Mouse (Mus musculus) heart, embryonic 16.5 days (tissue): ENCODE measurements around the gene Hexim1. TPM values are rescaled to one million over a fixed set of nuclear protein-coding genes. Genes with fewer than 3 reads are reported as not detected.
A peak's percentile ranks its signal among the peaks of the same experiment; 100 is the strongest.

Experiments used
- ATAC-seq: fragments of 200-750 bp; cut with Nextera tagmentation; replicated peaks from 2 replicates; pipeline ENCODE4 v1.8.0; 2017; ENCODE audit warnings: moderate number of reproducible peaks; ENCODE audit not compliant: insufficient read depth, low FRiP score; ENCODE audit errors: extremely low read depth
- H3K27ac ChIP-seq: fragments of 300-500 bp; sonication (generic); 2 replicates; pipeline ENCODE4 v1.5.1; 2014; ENCODE audit warnings: mild to moderate bottlenecking, low read length, control low read depth, moderate library complexity
- H3K27me3 ChIP-seq: fragments of 300-500 bp; sonication (generic); 2 replicates; pipeline ENCODE4 v1.6.1; 2014; ENCODE audit warnings: low read length, mixed read lengths; ENCODE audit not compliant: control insufficient read depth, insufficient read depth
- H3K36me3 ChIP-seq: fragments of 300-500 bp; sonication (generic); 2 replicates; pipeline ENCODE4 v1.6.1; 2014; ENCODE audit not compliant: control insufficient read depth, insufficient read depth
- H3K4me1 ChIP-seq: fragments of 300-500 bp; sonication (generic); 2 replicates; pipeline ENCODE4 v1.6.1; 2014; ENCODE audit warnings: low read length, mixed read lengths; ENCODE audit not compliant: control insufficient read depth, insufficient read depth
- H3K4me2 ChIP-seq: fragments of 300-500 bp; sonication (generic); 2 replicates; pipeline ENCODE4 v1.6.1; 2014; ENCODE audit warnings: low read depth, mild to moderate bottlenecking, control low read depth, low read length
- H3K4me3 ChIP-seq: fragments of 300-500 bp; sonication (generic); 2 replicates; pipeline ENCODE4 v1.5.1; 2014; ENCODE audit warnings: mild to moderate bottlenecking, control low read depth, low read length
- H3K9ac ChIP-seq: fragments of 300-500 bp; sonication (generic); 2 replicates; pipeline ENCODE4 v1.6.1; 2014; ENCODE audit warnings: low read length, control low read depth
- H3K9me3 ChIP-seq: fragments of 300-500 bp; sonication (generic); replicated peaks from 2 replicates; pipeline ENCODE4 v1.6.1; 2016; ENCODE audit warnings: low read length; ENCODE audit not compliant: control insufficient read depth
- WGBS: fragments of 180-500 bp; shearing (Covaris S2); extraction: QIAGEN DNeasy Blood & Tissue Kit; methylation state at CpG from one replicate; pipeline ENCODE4 v1.1.7; 2014; 5-methylcytosine and 5-hydroxymethylcytosine counted together
- polyA plus RNA-seq: library from polyadenylated mRNA; unstranded; fragments of >200 nt; fragmentation: Nextera tagmentation; extraction: Ambion mirVana; gene quantifications from 2 replicates; pipeline ENCODE4 v1.2.1, GENCODE M21; 2015

Hexim1 gene
- polyA plus RNA-seq, 1 experiment from 2014 or later = 2.9 TPM

DNA sequence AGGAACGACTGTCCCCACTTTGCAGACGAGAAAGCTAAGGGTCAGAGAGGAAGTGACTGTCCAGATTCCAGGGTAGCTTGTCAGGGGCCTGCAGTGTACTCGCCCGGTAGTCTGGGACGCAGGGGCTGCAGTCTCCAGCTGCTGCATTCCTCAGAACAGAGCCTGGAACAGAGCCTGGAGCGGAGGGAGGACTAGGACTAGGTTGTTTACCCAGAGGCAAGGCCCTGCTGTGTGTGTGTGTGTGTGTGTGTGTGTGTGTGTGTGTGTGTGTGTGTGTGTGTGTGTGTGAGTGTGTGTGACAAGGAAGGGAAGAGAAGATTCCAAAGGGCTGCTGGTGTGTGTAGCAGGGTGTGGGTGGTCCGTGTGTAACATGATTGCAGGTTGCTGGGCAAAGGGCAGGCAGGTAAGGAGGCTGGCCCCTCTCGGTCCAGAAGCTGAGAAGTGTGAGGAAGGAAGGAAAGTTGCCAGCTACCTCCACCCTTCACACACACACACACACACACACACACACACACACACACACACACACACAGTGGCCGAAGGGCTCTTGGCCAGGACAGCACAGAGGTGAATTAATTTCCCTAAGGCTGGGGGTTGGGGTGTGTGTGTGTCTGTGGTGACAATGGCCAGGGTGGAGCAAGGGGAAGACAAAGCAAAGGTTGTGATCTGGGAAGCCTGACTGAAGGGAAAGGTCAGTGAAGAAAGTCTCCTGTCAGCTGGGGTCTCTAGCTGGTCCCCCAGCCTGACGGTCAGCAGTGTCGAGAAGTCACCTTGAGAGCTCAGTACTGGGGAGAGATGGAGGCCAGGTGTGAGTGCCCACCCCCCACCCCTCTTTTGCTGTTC lies 25.3 kb downstream of the Hexim1 start:
- H3K4me1 ChIP-seq = peaks cover 36% of the 10 kb centered on the region
- H3K4me3 ChIP-seq = no peak overlapping the region
- no peaks in the 10 kb centered on the region for H3K9me3 ChIP-seq
- peak overlapping the region; percentile 20; the same call in 1 of the 2 replicates for H3K4me2 ChIP-seq
- ATAC-seq = peak; percentile 53
- H3K9ac ChIP-seq = peak overlapping the region; percentile 54
- H3K36me3 ChIP-seq = no peaks in the 10 kb centered on the region
- H3K27me3 ChIP-seq = no peaks in the 10 kb centered on the region
- WGBS = 24% methylated on average over 11 of the region's 11 CpGs
- H3K27ac ChIP-seq = peak overlapping the region; percentile 83

DNA sequence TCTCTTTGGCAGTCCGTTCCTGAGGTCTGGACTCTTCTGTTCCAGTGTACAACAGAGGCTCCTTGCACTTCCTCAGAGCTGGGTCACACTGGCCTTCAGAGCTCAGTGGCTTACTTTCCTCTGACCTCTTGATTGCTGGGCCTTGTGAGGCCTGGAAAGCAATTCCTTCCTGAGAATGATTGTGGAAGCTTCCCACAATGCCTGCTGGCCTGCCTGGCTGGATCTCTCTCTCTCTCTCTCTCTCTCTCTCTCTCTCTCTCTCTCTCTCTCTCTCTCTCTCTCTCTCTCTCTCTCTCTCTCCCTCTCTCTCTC lies 25.9 kb downstream of the Hexim1 start:
- peaks cover 36% of the 10 kb centered on the region for H3K4me1 ChIP-seq
- H3K9me3 ChIP-seq = no peaks in the 10 kb centered on the region
- no peak overlapping the region for H3K4me3 ChIP-seq
- peak overlapping the region; percentile 20; the same call in 1 of the 2 replicates for H3K4me2 ChIP-seq
- H3K27me3 ChIP-seq = no peaks in the 10 kb centered on the region
- H3K9ac ChIP-seq = peak overlapping the region; percentile 65
- H3K36me3 ChIP-seq = no peaks in the 10 kb centered on the region
- peak overlapping the region; percentile 83 for H3K27ac ChIP-seq
- peak; percentile 37; the same call in 1 of the 2 replicates for ATAC-seq
- 42% methylated on average over 1 of the region's 1 CpGs for WGBS

DNA sequence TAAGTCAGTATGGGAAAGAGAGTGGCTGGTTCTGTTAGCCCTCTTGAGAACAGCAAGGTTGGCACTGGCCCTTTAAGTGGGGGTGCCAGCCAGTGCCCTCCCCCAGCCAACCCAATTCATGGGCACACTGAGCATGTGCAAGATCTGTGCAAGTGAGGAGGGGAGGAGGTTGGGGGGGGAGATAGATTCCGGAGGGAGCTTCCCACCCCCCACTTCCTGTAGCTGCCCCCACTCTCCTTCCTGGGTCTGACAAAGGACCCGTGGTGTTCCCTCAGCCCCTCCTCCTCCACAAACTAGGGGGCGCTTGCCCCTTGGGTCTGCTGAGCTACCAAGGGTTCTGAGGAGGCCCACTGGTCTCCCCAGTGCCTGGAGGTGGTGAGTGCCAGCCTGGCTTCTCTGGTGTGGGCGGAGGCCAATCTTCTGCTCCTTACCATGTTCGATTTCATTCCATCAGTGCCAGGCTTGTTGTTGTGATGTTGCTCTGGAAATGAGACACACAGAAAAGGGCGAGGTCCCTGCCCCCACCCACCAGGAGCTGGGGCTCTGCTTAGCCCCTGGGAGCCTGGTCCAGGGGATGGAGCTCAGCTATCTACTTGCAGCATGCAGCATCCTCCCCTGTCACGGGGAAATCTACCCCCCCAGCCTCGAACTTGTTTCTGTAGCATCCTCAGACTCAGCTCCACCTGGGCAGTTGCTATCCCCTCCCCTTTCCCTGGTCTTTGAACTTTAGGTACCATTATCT lies 26.6 kb downstream of the Hexim1 start:
- WGBS = 33% methylated on average over 8 of the region's 8 CpGs
- Histone ChIP-seq H3K27ac (peak overlapping the region; percentile 83), H3K4me2 (peak overlapping the region; percentile 56), H3K4me3 (peak overlapping the region; percentile 27), H3K9ac (peak overlapping the region; percentile 65), H3K9me3 (no peaks in the 10 kb centered on the region), H3K36me3 (no peaks in the 10 kb centered on the region), H3K27me3 (no peaks in the 10 kb centered on the region), H3K4me1 (peaks cover 36% of the 10 kb centered on the region)
- ATAC-seq = peak; percentile 78

DNA sequence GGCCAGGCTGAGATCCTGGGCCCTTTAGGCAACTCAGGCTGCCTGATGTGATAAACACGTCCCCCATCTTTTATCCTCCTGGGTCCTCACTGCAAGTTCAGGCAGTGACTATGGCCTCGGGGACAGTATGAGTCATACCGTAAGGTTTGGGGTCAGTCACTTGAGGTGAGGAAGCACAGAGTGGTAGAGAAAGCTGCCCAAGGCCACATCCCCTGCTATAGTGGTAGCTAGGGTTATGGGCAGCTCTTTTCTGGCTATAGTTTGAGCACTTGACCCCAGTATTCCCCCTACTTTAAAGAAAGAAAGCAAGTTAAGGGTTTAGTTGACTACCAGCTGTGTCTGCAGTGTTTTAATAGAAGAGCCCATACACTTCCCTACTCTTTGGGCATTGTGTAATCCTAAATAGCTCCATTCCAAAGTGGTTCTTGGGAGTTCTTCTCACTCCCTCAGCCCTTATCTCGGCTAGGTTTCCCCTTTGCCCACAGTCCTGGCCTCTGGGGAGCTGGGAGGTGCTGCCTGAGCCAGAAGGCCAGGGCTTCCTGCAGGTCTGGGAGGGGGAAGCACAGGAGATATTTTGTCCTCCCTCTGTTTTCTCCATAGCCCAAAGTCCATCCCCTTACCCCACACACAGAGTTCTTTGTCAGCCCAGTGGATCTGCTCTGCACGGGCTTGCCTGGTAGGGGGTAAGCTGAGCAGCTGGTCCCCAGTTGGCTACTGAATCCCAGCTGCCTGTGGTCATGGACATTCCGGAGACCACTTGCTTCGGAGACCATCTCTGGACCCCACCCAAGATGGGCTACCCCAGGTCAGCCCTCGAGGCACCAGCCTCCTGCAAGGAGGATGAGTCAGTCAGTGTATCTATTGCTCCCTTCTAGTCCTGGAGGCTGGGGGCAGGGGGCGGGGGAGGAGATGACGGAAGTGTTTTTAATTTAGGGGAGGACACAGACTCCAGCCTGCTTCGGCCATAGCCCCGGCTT lies 28.6 kb downstream of the Hexim1 start:
- Histone ChIP-seq H3K4me2 (no peak overlapping the region), H3K4me3 (no peak overlapping the region), H3K36me3 (no peaks in the 10 kb centered on the region), H3K27ac (peak overlapping the region; percentile 3; the same call in 1 of the 2 replicates), H3K27me3 (no peaks in the 10 kb centered on the region), H3K9ac (no peak overlapping the region), H3K9me3 (no peaks in the 10 kb centered on the region), H3K4me1 (peaks cover 36% of the 10 kb centered on the region)
- WGBS = 40% methylated on average over 12 of the region's 12 CpGs
- ATAC-seq = no peak

DNA sequence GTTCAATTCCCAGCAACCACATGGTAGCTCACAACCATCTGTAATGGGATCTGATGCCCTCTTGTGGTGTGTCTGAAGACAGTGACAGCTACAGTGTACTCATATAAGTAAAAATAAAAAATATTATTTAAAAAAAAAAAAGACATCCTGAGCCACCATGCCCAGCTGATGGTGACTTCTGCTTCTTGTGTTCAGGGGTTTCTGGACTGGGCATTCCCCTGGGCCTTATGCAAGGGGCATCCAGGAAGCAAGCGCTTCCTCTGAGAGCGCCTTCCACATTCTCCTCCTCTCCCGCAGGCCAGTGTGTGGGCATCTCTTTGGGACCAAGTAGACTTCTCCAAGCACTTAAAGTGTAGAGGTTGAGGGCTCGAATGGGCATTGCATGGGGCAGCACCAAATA lies 30.4 kb downstream of the Hexim1 start:
- 85% methylated on average over 4 of the region's 4 CpGs for WGBS
- H3K27me3 ChIP-seq = no peaks in the 10 kb centered on the region

DNA sequence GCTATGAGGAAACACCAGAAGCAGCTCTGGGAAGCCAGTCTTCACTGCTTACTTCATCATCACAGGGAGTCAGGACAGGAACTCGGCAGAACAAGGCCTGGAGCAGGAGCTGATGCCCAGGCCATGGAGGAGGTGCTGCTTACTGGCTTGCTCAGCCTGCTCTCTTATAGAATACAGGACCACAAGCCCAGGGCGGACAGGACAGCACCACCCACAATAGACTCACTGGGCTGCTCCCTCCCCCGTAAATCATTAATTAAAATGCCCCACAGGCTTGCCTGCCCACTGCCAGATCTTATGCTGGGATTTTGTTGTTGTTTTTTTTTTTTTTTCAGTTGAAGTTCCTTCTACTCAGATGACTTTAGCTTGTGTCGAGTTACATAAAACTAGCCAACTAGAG lies 31.7 kb downstream of the Hexim1 start:
- H3K27ac ChIP-seq = no peak overlapping the region
- H3K9ac ChIP-seq = no peak overlapping the region
- peaks cover 12% of the 10 kb centered on the region for H3K4me1 ChIP-seq
- WGBS = 67% methylated on average over 4 of the region's 4 CpGs
- H3K9me3 ChIP-seq = no peaks in the 10 kb centered on the region
- ATAC-seq = no peak
- no peaks in the 10 kb centered on the region for H3K27me3 ChIP-seq
- H3K36me3 ChIP-seq = no peaks in the 10 kb centered on the region
- no peak overlapping the region for H3K4me2 ChIP-seq
- no peak overlapping the region for H3K4me3 ChIP-seq

More for the DNA sequence above, 30.4 kb downstream of the Hexim1 start:
- peaks cover 26% of the 10 kb centered on the region for H3K4me1 ChIP-seq
- H3K4me2 ChIP-seq = no peak overlapping the region
- H3K27ac ChIP-seq = no peak overlapping the region
- no peak overlapping the region for H3K4me3 ChIP-seq
- H3K9me3 ChIP-seq = no peaks in the 10 kb centered on the region
- H3K9ac ChIP-seq = no peak overlapping the region
- no peaks in the 10 kb centered on the region for H3K36me3 ChIP-seq
- no peak for ATAC-seq

DNA sequence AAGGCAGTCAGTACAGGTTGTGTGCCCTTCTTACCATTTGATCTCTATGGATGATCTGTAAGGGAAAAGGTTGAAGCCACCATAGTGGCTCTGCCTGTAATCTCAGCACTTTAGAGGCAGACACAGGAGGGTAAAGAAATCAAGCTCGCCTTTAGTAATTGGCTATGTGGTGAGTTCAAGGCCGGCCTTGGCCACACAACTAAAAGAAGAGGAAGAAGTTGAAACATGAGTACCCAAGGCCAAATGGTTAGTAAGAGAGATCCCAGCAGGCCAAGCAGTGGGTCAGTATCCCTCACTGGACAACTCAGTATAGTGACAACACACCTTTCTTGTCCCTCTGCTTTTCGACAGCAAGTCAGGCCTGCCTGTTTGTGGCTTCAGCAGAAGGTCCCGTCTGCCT lies 33.7 kb downstream of the Hexim1 start:
- Histone ChIP-seq H3K4me3 (no peak overlapping the region), H3K36me3 (no peaks in the 10 kb centered on the region), H3K4me1 (0 out of 2 replicates have a peak, but pooled peaks cover under 1% of the 10 kb centered on the region), H3K27me3 (no peaks in the 10 kb centered on the region), H3K9me3 (no peaks in the 10 kb centered on the region), H3K9ac (no peak overlapping the region), H3K27ac (no peak overlapping the region), H3K4me2 (no peak overlapping the region)
- WGBS = 91% methylated on average over 4 of the region's 4 CpGs
- ATAC-seq = no peak

DNA sequence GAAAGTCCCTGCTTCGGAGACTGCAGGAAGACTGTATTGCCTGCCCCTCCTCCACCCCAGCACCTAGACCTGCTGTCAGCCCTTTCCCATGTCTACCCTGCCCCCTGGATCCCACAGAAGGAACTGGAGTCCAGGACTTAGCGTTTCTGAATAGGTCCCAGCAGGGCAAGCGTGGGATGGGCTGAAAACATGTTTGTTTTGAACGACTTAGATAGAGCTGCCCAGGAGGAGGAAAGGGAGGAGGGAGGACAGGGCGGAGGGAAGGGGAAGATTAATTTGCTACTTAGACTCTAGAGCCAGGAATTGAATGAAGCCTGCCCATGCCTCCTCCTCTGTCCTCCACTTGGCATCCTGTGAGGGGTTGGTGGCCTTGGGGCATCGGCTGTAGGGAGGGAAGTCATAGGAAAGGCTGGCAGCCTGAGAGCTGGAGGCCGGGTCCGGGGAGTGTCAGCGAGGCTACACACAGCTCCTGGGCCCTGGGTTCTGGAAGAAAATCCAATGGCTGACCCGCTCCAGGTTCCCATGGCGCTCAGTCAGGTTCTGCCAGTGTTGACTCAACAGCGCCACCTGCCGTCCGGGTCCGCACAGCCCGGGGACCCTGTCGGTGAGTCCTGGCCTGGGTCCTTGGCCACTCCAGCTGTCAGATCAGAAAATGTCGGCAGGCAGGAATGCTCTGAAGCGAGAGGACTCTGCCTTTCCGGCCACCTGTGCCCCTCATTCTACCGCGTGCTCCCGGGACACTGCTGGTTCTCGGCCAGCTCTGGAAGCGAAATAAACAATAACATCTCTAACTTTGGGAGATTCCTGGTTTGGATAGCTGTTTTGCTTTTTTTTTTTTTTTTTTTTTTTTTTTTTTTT lies 42.8 kb downstream of the Hexim1 start:
- Histone ChIP-seq H3K4me3 (peak overlapping the region; percentile 44), H3K4me2 (peak overlapping the region; percentile 67), H3K27ac (peak overlapping the region; percentile 46; the same call in 1 of the 2 replicates), H3K9ac (peak overlapping the region; percentile 60), H3K27me3 (no peaks in the 10 kb centered on the region), H3K9me3 (no peaks in the 10 kb centered on the region), H3K4me1 (peaks cover 6% of the 10 kb centered on the region), H3K36me3 (no peaks in the 10 kb centered on the region)
- 2% methylated on average over 25 of the region's 25 CpGs for WGBS
- peak; percentile 95 for ATAC-seq
